Mouse (Mus musculus) neural tube, embryonic 10.5 days (tissue): ENCODE measurements around the gene Rbms3.

Experiments used
- DNase-seq: peaks from one replicate; pipeline ENCODE4 v3.0.0-alpha.2; 2017; ENCODE audit warnings: low spot score; ENCODE audit errors: extremely low spot score

Rbms3 gene

GRCm38 (mm10) chr9:117259614-117260013 is 370.1 kb downstream of the Rbms3 start:
- no peak for DNase-seq

- DNase-seq: no peak
Observed at GRCm38 (mm10) chr9:117253361-117253760, 376.4 kb downstream of the Rbms3 start.

- peak; percentile 55 for DNase-seq
Observed at GRCm38 (mm10) chr9:117252411-117252861, 377.3 kb downstream of the Rbms3 start.

- peak; percentile 76 for DNase-seq
Observed at GRCm38 (mm10) chr9:117251521-117252368, 378.0 kb downstream of the Rbms3 start.

GRCm38 (mm10) chr9:117250831-117251165 is 378.9 kb downstream of the Rbms3 start:
- peak; percentile 30 for DNase-seq

GRCm38 (mm10) chr9:117250036-117250830 is 379.5 kb downstream of the Rbms3 start:
- peak; percentile 29 for DNase-seq

GRCm38 (mm10) chr9:117247311-117247980 is 382.3 kb downstream of the Rbms3 start:
- no peak for DNase-seq

GRCm38 (mm10) chr9:117246173-117246572 is 383.5 kb downstream of the Rbms3 start:
- DNase-seq: peak; percentile 33

- DNase-seq: no peak
Observed at GRCm38 (mm10) chr9:117243365-117243764, 386.3 kb downstream of the Rbms3 start.

- no peak for DNase-seq
Observed at GRCm38 (mm10) chr9:117234726-117235075, 395.0 kb downstream of the Rbms3 start.

GRCm38 (mm10) chr9:117234065-117234725 is 395.5 kb downstream of the Rbms3 start:
- DNase-seq: no peak

GRCm38 (mm10) chr9:117222741-117223140 is 407.0 kb downstream of the Rbms3 start:
- no peak for DNase-seq

- DNase-seq: no peak
Observed at GRCm38 (mm10) chr9:117221481-117221880, 408.2 kb downstream of the Rbms3 start.

GRCm38 (mm10) chr9:117216026-117216755 is 413.5 kb downstream of the Rbms3 start:
- no peak for DNase-seq

- DNase-seq: no peak
Observed at GRCm38 (mm10) chr9:117212023-117212422, 417.7 kb downstream of the Rbms3 start.

- DNase-seq: no peak
Observed at GRCm38 (mm10) chr9:117210344-117210743, 419.4 kb downstream of the Rbms3 start.

- DNase-seq: no peak
Observed at GRCm38 (mm10) chr9:117205395-117205794, 424.3 kb downstream of the Rbms3 start.

- no peak for DNase-seq
Observed at GRCm38 (mm10) chr9:117200067-117200658, 429.6 kb downstream of the Rbms3 start.

- no peak for DNase-seq
Observed at GRCm38 (mm10) chr9:117197531-117197930, 432.2 kb downstream of the Rbms3 start.
